Mouse (Mus musculus) testis, postnatal 10 days (tissue): ENCODE results near the gene Dnm3.

Experiments
- DNase-seq: peaks from one replicate; pipeline ENCODE4 v3.0.0; 2021; ENCODE audit warnings: low spot score

Gene Dnm3

DNA sequence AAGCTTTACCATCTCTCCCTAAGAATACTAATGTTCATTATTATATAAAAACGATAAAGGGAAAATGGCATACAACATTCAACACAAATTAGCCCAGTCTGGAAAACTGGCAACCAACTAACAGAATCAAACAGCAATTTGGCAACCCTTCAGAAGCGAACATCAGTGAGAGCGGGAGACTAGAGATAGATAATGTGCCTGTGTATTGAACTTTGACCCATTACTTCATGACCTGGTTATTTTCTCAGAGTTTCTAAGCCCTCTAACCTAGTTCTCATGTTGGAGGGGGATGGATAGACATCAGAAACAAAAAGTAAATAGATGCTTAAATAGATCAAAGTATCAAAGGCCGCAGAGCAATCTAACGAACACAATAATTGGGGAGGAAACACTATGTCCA lies 230.6 kb downstream of the Dnm3 start:
- DNase-seq = no peak

GRCm38 (mm10) chr1:162243651-162243990 lies 234.2 kb downstream of the Dnm3 start:
- DNase-seq = no peak

GRCm38 (mm10) chr1:162242980-162243650 lies 234.7 kb downstream of the Dnm3 start:
- DNase-seq = no peak

DNA sequence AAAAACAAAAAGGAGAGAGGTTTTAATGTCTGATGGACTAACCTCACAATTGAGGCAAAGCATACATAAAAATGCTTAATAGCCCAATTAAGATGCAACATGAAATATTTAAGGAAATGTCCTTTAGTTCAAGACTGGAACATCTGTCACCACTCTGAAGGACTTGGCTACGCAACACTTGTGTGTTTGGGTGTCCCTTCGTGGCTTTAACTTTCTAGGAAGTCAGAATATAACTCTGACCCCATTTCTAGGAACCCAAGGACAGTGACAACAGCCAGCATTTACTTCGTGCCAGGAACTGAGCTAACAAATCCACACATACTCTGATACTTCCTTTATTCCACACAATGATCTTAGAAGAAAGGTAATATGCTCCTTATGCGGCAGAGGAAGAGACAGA lies 237.1 kb downstream of the Dnm3 start:
- DNase-seq = no peak

GRCm38 (mm10) chr1:162238646-162239045 lies 239.2 kb downstream of the Dnm3 start:
- no peak for DNase-seq

- DNase-seq = no peak
Measured at GRCm38 (mm10) chr1:162236624-162237159, 241.1 kb downstream of the Dnm3 start.

- no peak for DNase-seq
Measured at GRCm38 (mm10) chr1:162225621-162226147, 252.2 kb downstream of the Dnm3 start.

GRCm38 (mm10) chr1:162224817-162225605 lies 252.8 kb downstream of the Dnm3 start:
- DNase-seq = no peak

DNA sequence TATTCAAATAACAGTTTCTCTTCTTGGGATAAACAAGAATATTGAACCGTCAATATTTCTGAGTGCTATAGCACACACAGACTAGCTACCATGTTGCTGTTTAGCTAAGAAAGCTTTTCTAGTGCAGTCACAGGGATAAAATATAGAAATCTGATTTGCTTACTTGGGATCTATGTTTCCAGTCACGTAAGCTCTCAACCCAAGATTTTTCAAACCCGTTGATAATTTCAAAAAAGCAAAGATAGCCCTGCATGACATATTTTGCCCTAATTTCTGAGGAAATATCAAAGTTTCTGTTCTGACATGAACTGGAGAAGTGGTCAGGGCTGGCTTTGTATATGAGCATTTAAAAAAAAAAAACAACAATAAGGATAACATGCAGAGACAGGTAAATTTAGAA lies 253.8 kb downstream of the Dnm3 start:
- DNase-seq = no peak

GRCm38 (mm10) chr1:162223258-162223940 lies 254.4 kb downstream of the Dnm3 start:
- DNase-seq = no peak

DNA sequence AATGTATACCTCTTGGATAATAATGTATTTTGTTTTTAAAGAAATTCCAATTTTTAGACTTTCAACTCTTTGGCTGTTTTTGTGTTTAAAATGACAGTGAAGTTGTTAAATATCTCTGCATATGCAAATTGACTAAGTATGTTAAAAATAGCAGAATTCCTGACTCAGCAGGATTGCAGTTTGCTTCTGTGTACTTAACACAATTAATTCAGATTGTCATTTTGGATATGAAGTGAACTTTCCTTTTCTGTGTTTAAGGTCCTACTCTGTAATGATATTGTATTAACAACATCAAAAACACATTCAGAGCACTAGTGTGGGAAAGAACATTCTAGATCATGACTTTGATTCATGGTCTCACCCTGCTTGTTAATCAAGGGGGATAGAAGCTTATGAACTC lies 255.5 kb downstream of the Dnm3 start:
- DNase-seq = no peak

DNA sequence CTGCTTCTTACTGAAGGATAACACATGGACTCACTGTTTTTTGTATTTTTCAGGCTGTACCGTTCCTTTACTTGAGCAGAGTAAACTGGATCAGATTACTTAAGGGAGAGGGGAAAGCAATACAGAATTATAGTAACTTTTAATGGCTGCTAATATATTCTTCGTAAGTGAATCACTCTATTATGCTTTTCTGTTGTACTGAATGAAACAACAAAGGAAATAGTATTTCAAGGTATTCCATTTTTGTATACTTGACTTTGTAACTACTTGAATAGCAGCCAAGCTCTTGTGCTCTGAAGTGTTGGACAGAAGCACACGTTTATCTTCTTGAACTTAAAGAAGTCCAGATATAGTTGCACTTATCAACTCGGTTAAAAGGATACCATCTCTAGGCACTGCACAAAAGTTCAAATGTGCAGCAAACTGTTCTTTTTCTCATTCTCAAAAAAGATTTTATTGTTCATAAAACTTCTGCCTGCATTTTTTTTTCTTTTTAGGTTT lies 256.0 kb downstream of the Dnm3 start:
- no peak for DNase-seq

- no peak for DNase-seq
Measured at GRCm38 (mm10) chr1:162220891-162221290, 256.9 kb downstream of the Dnm3 start.

DNA sequence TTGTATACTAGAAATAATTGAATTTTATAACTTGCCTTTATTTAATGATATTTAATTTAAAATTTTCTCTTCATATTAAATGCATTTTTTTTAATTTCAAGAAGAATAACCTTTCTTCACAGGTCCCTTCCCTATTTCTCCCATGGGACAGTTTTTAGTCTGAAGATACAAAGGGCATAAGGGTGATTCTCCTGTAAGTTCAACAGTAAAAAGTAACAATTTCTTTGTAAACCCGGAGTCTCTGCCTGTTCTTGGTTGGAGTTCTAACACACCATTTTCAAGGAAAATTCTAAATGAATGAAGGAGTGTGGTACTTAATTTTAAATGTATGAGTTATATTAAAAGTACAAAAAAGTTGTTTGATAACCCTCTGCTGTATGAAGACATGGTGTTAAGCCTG lies 258.1 kb downstream of the Dnm3 start:
- DNase-seq = no peak

DNA sequence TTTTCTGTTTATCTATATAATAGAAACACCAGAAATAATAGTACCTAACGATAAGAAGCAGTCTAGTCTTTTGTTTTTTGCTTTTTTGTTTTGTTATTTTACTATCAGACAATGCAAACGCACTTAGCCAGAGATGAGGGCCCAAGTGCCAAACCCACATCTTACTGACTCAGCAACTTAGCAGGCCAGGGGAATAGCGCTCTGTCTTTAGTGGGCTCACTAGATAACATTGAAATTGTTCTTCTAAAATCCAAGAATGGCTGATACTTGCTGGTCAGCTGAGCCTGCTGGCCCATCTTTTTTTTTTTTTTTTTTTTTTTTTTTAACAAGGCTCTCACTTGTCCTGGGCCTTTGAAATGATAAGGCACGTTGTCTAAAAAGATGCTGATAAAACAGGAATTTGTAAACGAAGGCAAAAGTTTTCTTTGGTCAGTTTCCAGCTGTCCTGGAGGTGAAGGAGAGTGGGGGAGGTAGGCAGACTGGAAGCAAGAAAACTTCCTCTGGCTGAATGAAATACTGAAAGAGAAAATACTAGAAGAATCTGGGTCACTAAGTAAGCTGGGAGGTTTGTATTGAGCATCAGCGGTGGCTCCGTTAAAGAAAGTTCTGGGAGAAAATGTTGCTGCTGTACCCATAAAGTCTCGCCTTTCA lies 259.2 kb downstream of the Dnm3 start:
- DNase-seq = no peak

DNA sequence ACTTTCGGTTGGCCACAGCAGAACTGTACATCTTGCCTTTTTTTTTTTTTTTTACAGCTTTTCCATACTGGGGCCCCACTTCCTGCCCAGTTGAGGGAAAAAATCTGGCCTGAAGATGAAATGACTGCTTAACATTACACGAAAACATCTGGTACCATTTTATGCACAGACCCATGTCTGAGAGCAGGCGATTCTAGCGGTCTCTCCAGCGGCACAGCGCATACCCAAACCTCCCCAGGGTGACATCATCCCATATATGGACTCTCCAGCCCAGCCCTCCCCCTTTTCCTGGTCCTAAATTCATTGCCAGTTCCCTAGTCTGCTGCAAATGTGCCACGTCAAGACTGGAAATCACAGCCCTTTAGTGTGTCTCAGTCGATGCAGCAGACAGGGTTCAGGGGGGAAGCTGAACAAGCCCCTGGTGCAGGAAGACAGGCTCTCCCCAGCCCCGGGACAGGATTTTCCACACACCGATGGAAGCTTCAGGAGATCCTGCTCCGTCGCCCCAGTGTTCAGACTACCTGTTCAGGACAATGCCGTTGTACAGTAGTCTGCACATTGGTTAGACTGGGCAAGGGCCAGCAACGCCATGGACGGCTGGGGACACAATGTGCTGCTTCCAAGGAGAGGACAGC lies 260.4 kb downstream of the Dnm3 start:
- peak; percentile 71 for DNase-seq

GRCm38 (mm10) chr1:162216656-162217055 lies 261.2 kb downstream of the Dnm3 start:
- no peak for DNase-seq

- DNase-seq = no peak
Measured at GRCm38 (mm10) chr1:162215743-162216142, 262.1 kb downstream of the Dnm3 start.

- DNase-seq = no peak
Measured at GRCm38 (mm10) chr1:162213066-162213465, 264.8 kb downstream of the Dnm3 start.

DNA sequence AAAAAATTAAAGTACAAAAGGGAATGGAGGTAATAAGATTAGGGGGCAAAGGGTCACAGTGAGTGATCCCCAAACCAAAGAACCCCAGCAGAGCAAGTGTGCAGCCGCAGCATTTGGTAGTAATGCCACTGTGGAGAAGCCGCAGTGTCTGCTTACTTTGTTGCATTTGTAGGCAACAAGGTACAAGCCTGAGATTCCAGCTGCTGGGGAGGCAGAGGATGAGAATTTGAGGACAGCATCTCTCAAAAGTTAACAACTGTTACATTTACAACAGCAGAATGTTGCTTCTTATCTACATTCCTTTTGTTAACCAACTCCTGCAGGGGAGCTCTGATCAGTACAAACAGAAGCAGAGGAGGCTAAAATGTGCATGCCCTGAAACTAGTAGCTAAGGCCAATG lies 267.3 kb downstream of the Dnm3 start:
- peak; percentile 46 for DNase-seq

- no peak for DNase-seq
Measured at GRCm38 (mm10) chr1:162209487-162210149, 268.2 kb downstream of the Dnm3 start.
